Mouse (Mus musculus) macrophage (primary cell): ENCODE measurements at regions not wholly inside any gene's neighbourhood (a gene's known extent, or its start where the extent isn't known, plus 50 kb on each side); places are given as distances from the start of the nearest gene placed in this dataset.

Source experiments
- H3K27ac ChIP-seq: fragments of 350-480 bp; formaldehyde crosslinking; 2 replicates; pipeline ENCODE4 v1.9.0; 2021
- H3K36me3 ChIP-seq: fragments of 350-480 bp; formaldehyde crosslinking; 2 replicates; pipeline ENCODE4 v1.9.0; 2021; ENCODE audit errors: inconsistent target
- H3K4me3 ChIP-seq: fragments of 350-480 bp; formaldehyde crosslinking; 2 replicates; pipeline ENCODE4 v1.9.0; 2021; ENCODE audit errors: inconsistent target
- H3K79me2 ChIP-seq: fragments of 350-480 bp; formaldehyde crosslinking; 2 replicates; pipeline ENCODE4 v1.9.0; 2021; ENCODE audit errors: inconsistent target
- WGBS: methylation state at CpG from one replicate; pipeline ENCODE4 v1.1.7; 2026; ENCODE audit warnings: inconsistent platforms; ENCODE audit not compliant: missing documents; 5-methylcytosine and 5-hydroxymethylcytosine counted together

DNA sequence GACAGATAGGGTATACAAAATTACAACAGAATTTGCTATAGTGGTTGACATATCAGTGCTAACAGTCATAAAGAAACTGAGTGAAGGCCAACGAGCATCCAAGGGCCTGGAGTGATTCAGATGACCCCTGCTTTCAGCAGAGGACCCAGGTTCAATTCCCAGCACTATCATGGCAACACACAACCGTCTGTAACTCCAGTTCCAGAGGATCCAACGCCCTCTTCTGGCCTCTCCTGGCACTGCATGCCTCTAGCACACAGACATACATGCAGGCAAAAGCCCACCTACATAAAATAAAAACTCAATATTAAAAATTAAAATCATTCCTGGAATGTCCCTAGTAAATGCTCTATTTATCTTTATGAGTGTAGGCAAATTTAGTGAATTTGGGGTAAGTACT, 59.7 kb upstream of the Sox5 start:
- WGBS = 78% methylated on average over 3 of the region's 3 CpGs
- Histone ChIP-seq H3K27ac (no peak overlapping the region), H3K79me2 (no peaks in the 10 kb centered on the region), H3K36me3 (no peaks in the 10 kb centered on the region), H3K4me3 (no peak overlapping the region)

GRCm38 (mm10) chr6:144839383-144839782, 57.6 kb upstream of the Sox5 start:
- WGBS = 92% methylated on average over 1 of the region's 1 CpGs
- no peaks in the 10 kb centered on the region for H3K36me3 ChIP-seq
- no peaks in the 10 kb centered on the region for H3K79me2 ChIP-seq
- H3K4me3 ChIP-seq = no peak overlapping the region
- no peak overlapping the region for H3K27ac ChIP-seq

GRCm38 (mm10) chr6:144834323-144835183, 52.8 kb upstream of the Sox5 start:
- no peaks in the 10 kb centered on the region for H3K36me3 ChIP-seq
- no peak overlapping the region for H3K27ac ChIP-seq
- H3K4me3 ChIP-seq = no peak overlapping the region
- WGBS = 91% methylated on average over 19 of the region's 19 CpGs
- no peaks in the 10 kb centered on the region for H3K79me2 ChIP-seq
